20 mouse cellular contexts compared by ENCODE assay signal in the genomic region with DNA sequence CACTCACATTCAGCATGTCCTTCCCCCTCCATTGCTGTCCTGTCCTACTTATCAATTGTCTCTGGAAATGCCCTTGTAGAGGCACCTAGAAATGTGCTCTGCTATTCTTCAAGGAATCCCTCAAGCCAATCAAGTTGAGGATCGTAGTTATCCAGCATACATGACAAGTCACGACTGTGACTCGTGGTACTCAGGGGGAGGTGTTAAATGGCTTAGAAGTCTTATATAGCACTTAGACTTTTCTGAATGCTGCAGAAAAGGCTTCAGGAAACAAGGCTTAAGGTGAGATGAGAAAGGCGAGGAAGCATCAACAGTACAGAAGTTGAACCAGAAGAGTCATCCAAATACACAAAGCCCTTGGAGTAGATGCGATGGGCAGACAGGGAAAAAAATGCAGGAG.
DNase-seq lines count a peak whose midpoint lies in the region; ATAC-seq and TF ChIP-seq lines count a peak whose summit lies in the region.
"Had no signal": no experiment of that assay in that cellular context is flagged by ENCODE, and none has a peak within 500 bp of the region (broad histone marks: within the 10 kb centered on the region; RNA-seq: fewer than 3 reads in every experiment).

No protein-coding gene starts in this region.

- DNase-seq in heart, embryonic 10.5 days (ENCODE audit: low spot score) = no peak
- no peak for DNase-seq in heart, adult 2 months
- DNase-seq in MEL (ENCODE audit: low read depth, low spot score) = peak; percentile 77
- no peak for DNase-seq in midbrain, postnatal 0 days (ENCODE audit: low spot score)
- DNase-seq: adrenal gland, adult 2 months; adrenal gland, postnatal 25 days; cerebellum, adult 11 months; cerebellum, adult 8-10 months; cerebellum, postnatal 14 days; embryo, embryonic 11 days; gastrocnemius, adult 2 months; gastrocnemius, postnatal 36 days; heart, postnatal 36 days had no signal

- peaks cover 20% of the 10 kb centered on the region for H3K4me1 ChIP-seq in heart, embryonic 10.5 days
- H3K4me1 ChIP-seq in heart, adult 2 months (ENCODE audit: control insufficient read depth, insufficient read depth, low read length) = no peaks in the 10 kb centered on the region
- peaks cover 27 to 62% of the 10 kb centered on the region in 2 experiments for H3K4me1 ChIP-seq in MEL (ENCODE audit: control insufficient read depth in 1 of 2, insufficient read depth in 2 of 2, low read length in 2 of 2)
- H3K4me1 ChIP-seq in liver, embryonic 12.5 days = peaks cover 54% of the 10 kb centered on the region
- peaks cover 19% of the 10 kb centered on the region for H3K4me1 ChIP-seq in liver, embryonic 16.5 days (ENCODE audit: control insufficient read depth, low read depth, low read length)
- H3K4me1 ChIP-seq in midbrain, postnatal 0 days (ENCODE audit: insufficient read depth, low read length) = no peaks in the 10 kb centered on the region
- H3K4me1 ChIP-seq: embryonic facial prominence, embryonic 15.5 days; hindbrain, embryonic 15.5 days had no signal

- no peak overlapping the region for H3K4me3 ChIP-seq in heart, embryonic 10.5 days
- H3K4me3 ChIP-seq in heart, adult 2 months = no peak overlapping the region
- H3K4me3 ChIP-seq in MEL (ENCODE audit: control insufficient read depth in 1 of 2, insufficient read depth in 1 of 2, low read depth in 2 of 2, low read length in 2 of 2) = 0 out of 4 replicates have a peak overlapping the region, but pooled peaks of 1 of the 2 experiments have one; percentile 3
- H3K4me3 ChIP-seq in liver, embryonic 12.5 days = no peak overlapping the region
- no peak overlapping the region for H3K4me3 ChIP-seq in liver, embryonic 16.5 days (ENCODE audit: low read depth, low read length)
- no peak overlapping the region for H3K4me3 ChIP-seq in midbrain, postnatal 0 days (ENCODE audit: low read depth, low read length)
- H3K4me3 ChIP-seq: embryonic facial prominence, embryonic 15.5 days; forebrain, embryonic 15.5 days; gastrocnemius, adult 2 months; heart, embryonic 13.5 days; hindbrain, embryonic 15.5 days had no signal

- H3K9me3 ChIP-seq in heart, embryonic 10.5 days = no peaks in the 10 kb centered on the region
- H3K9me3 ChIP-seq in MEL (replicated peaks; ENCODE audit: insufficient read depth, low read length) = no peaks in the 10 kb centered on the region
- no peaks in the 10 kb centered on the region for H3K9me3 ChIP-seq in liver, embryonic 12.5 days (replicated peaks)
- H3K9me3 ChIP-seq in liver, embryonic 16.5 days (replicated peaks; ENCODE audit: control insufficient read depth, low read length) = no peaks in the 10 kb centered on the region
- H3K9me3 ChIP-seq in midbrain, postnatal 0 days (ENCODE audit: low read length) = no peaks in the 10 kb centered on the region
- H3K9me3 ChIP-seq: embryonic facial prominence, embryonic 15.5 days; forebrain, embryonic 15.5 days; heart, embryonic 13.5 days; hindbrain, embryonic 15.5 days had no signal

- H3K27ac ChIP-seq in heart, embryonic 10.5 days = peak overlapping the region; percentile 42; the same call in 1 of the 2 replicates
- H3K27ac ChIP-seq in heart, adult 2 months = no peak overlapping the region
- peak overlapping the region; percentile 94 for H3K27ac ChIP-seq in MEL (ENCODE audit: control insufficient read depth, low read depth, low read length)
- H3K27ac ChIP-seq in liver, embryonic 12.5 days = peak overlapping the region; percentile 75
- peak overlapping the region; percentile 6; the same call in 1 of the 2 replicates for H3K27ac ChIP-seq in liver, embryonic 16.5 days (ENCODE audit: low read length)
- H3K27ac ChIP-seq in midbrain, postnatal 0 days (ENCODE audit: low read depth, low read length) = no peak overlapping the region
- H3K27ac ChIP-seq: embryonic facial prominence, embryonic 15.5 days; forebrain, embryonic 15.5 days; gastrocnemius, adult 2 months; heart, embryonic 13.5 days; hindbrain, embryonic 15.5 days had no signal

- TF ChIP-seq EP300 in heart, adult 2 months (IDR thresholded peaks at IDR 0.05; ENCODE audit: insufficient read depth, low read depth, low read length) = no peak
- TF ChIP-seq EP300 in MEL (IDR thresholded peaks at IDR 0.05; ENCODE audit: low read depth in 1 of 2, low read length in 2 of 2) = no peak

- TF ChIP-seq POLR2A in heart, adult 2 months (IDR thresholded peaks at IDR 0.05; ENCODE audit: insufficient read depth, low read depth, low read length) = no peak
- TF ChIP-seq POLR2A in MEL (IDR thresholded peaks at IDR 0.05; ENCODE audit: control insufficient read depth in 1 of 2, insufficient read depth in 1 of 2, low read depth in 1 of 2, low read length in 2 of 2, poor library complexity in 1 of 2) = no peak; a peak in 1 of 4 replicates

- no peak for ATAC-seq in liver, embryonic 12.5 days
- ATAC-seq in liver, embryonic 16.5 days (ENCODE audit: low read depth) = no peak
- no peak for ATAC-seq in midbrain, postnatal 0 days (ENCODE audit: low FRiP score)
- ATAC-seq: forebrain, embryonic 15.5 days had no signal

- 68% methylated on average over 5 of the region's 5 CpGs for whole genome bisulfite sequencing in heart, embryonic 10.5 days
- WGBS in heart, adult 2 months = 79% methylated on average over 5 of the region's 5 CpGs
- 52% methylated on average over 5 of the region's 5 CpGs for WGBS in liver, embryonic 12.5 days (ENCODE audit: insufficient replicate concordance)
- WGBS in liver, embryonic 16.5 days (ENCODE audit: insufficient replicate concordance) = 46% methylated on average over 5 of the region's 5 CpGs
- 90% methylated on average over 5 of the region's 5 CpGs for WGBS in midbrain, postnatal 0 days

- H3K9ac ChIP-seq in heart, adult 2 months (ENCODE audit: low read depth, low read length) = no peak overlapping the region
- H3K9ac ChIP-seq in MEL (ENCODE audit: control insufficient read depth, low read depth, low read length, poor library complexity, severe bottlenecking) = peak overlapping the region; percentile 18; the same call in 1 of the 2 replicates
- H3K9ac ChIP-seq in liver, embryonic 12.5 days = peak overlapping the region; percentile 35; the same call in 1 of the 2 replicates
- H3K9ac ChIP-seq in liver, embryonic 16.5 days (ENCODE audit: low read depth, low read length) = no peak overlapping the region
- H3K9ac ChIP-seq in midbrain, postnatal 0 days (replicated peaks; ENCODE audit: low read length, poor library complexity, severe bottlenecking) = no peak overlapping the region
- H3K9ac ChIP-seq: embryonic facial prominence, embryonic 15.5 days; forebrain, embryonic 15.5 days; heart, embryonic 13.5 days; hindbrain, embryonic 15.5 days had no signal

- peak overlapping the region; percentile 62 for H3K4me2 ChIP-seq in liver, embryonic 12.5 days
- peak overlapping the region; percentile 22 for H3K4me2 ChIP-seq in liver, embryonic 16.5 days (ENCODE audit: low read depth, low read length)
- H3K4me2 ChIP-seq in midbrain, postnatal 0 days (ENCODE audit: low read depth, low read length, poor library complexity, severe bottlenecking) = no peak overlapping the region
- H3K4me2 ChIP-seq: embryonic facial prominence, embryonic 15.5 days; forebrain, embryonic 15.5 days; hindbrain, embryonic 15.5 days had no signal

- TF ChIP-seq RAD21 in MEL (IDR thresholded peaks at IDR 0.05; ENCODE audit: low read depth, low read length) = no peak

- H3K27me3 ChIP-seq in heart, embryonic 10.5 days (ENCODE audit: insufficient read depth, poor library complexity, severe bottlenecking) = no peaks in the 10 kb centered on the region
- H3K27me3 ChIP-seq in heart, adult 2 months (ENCODE audit: control insufficient read depth, insufficient read depth, low read length) = no peaks in the 10 kb centered on the region
- no peaks in the 10 kb centered on the region for H3K27me3 ChIP-seq in MEL (ENCODE audit: control insufficient read depth in 1 of 2, insufficient read depth in 2 of 2, low read length in 2 of 2)
- H3K27me3 ChIP-seq in liver, embryonic 12.5 days (replicated peaks) = no peaks in the 10 kb centered on the region
- H3K27me3 ChIP-seq in liver, embryonic 16.5 days (ENCODE audit: control insufficient read depth, insufficient read depth, low read depth, low read length) = no peaks in the 10 kb centered on the region
- no peaks in the 10 kb centered on the region for H3K27me3 ChIP-seq in midbrain, postnatal 0 days (ENCODE audit: insufficient read depth, low read length)
- H3K27me3 ChIP-seq: CH12.LX; embryonic facial prominence, embryonic 15.5 days; forebrain, embryonic 15.5 days; heart, embryonic 13.5 days; hindbrain, embryonic 15.5 days had no signal

- H3K79me2 ChIP-seq in heart, adult 2 months (replicated peaks; ENCODE audit: control insufficient read depth, insufficient read depth, low read length) = no peaks in the 10 kb centered on the region
- no peaks in the 10 kb centered on the region for H3K79me2 ChIP-seq in MEL (ENCODE audit: control insufficient read depth, insufficient read depth, low read length, poor library complexity)

- no peaks in the 10 kb centered on the region for H3K36me3 ChIP-seq in heart, embryonic 10.5 days
- no peaks in the 10 kb centered on the region for H3K36me3 ChIP-seq in heart, adult 2 months (ENCODE audit: control insufficient read depth, insufficient read depth, low read length)
- peaks cover 0 to 58% of the 10 kb centered on the region in 2 experiments; a peak in 2 of 4 replicates for H3K36me3 ChIP-seq in MEL (ENCODE audit: control insufficient read depth in 1 of 2, insufficient read depth in 2 of 2, low read length in 2 of 2)
- H3K36me3 ChIP-seq in liver, embryonic 12.5 days = no peaks in the 10 kb centered on the region
- no peaks in the 10 kb centered on the region for H3K36me3 ChIP-seq in liver, embryonic 16.5 days (ENCODE audit: control insufficient read depth, insufficient read depth)
- H3K36me3 ChIP-seq in midbrain, postnatal 0 days (ENCODE audit: insufficient read depth, low read length) = no peaks in the 10 kb centered on the region
- H3K36me3 ChIP-seq: embryonic facial prominence, embryonic 15.5 days; forebrain, embryonic 15.5 days; heart, embryonic 13.5 days; hindbrain, embryonic 15.5 days had no signal

- TF ChIP-seq CTCF in heart, adult 2 months (IDR thresholded peaks at IDR 0.05) = no peak
- no peak for TF ChIP-seq CTCF in MEL (IDR thresholded peaks at IDR 0.05 in 2 of 3, conservative IDR thresholded peaks at IDR 0.05 in 1 of 3; ENCODE audit: control insufficient read depth in 1 of 3, insufficient read depth in 1 of 3, low read depth in 2 of 3, low read length in 3 of 3, poor library complexity in 1 of 3, severe bottlenecking in 1 of 3)
- TF ChIP-seq CTCF in midbrain, postnatal 0 days (IDR thresholded peaks at IDR 0.05) = no peak

- intact Hi-C loops in heart, adult 2 months (cut with DNase I) = no loop called here

TF ChIP-seq in MEL, 35 proteins besides CTCF, POLR2A, EP300 and RAD21 (continues in another document):
- TF ChIP-seq POLR2AphosphoS2 (IDR thresholded peaks at IDR 0.05; ENCODE audit: low read length) (no peak), MYB (IDR thresholded peaks at IDR 0.05; ENCODE audit: low read depth, low read length) (no peak), ZMIZ1 (IDR thresholded peaks at IDR 0.05; ENCODE audit: low read depth, low read length) (no peak; the same call in 1 of the 2 replicates), ETS1 (IDR thresholded peaks at IDR 0.05; ENCODE audit: low read depth, low read length) (no peak), ZKSCAN1 (IDR thresholded peaks at IDR 0.05; ENCODE audit: low read depth, low read length) (no peak), MAX (IDR thresholded peaks at IDR 0.05; ENCODE audit: low read length) (peak; percentile 27), RCOR1 (IDR thresholded peaks at IDR 0.05; ENCODE audit: low read depth, low read length) (0 out of 2 replicates have a peak, but pooled peaks have one; percentile 3)

Comparison
In these comparisons a context has a peak if more than half of its experiments do, and no peak if none do; other contexts are left out.
1. H3K27ac ChIP-seq: peak in heart, embryonic 10.5 days (single experiment), MEL (single experiment), liver, embryonic 12.5 days (single experiment) and liver, embryonic 16.5 days (single experiment); none in heart, adult 2 months (single experiment) and midbrain, postnatal 0 days (single experiment).
2. H3K9ac ChIP-seq: peak in MEL (single experiment) and liver, embryonic 12.5 days (single experiment); none in heart, adult 2 months (single experiment), liver, embryonic 16.5 days (single experiment) and midbrain, postnatal 0 days (single experiment).